Mouse (Mus musculus) T-helper 1 cell (primary cell): ENCODE results near the gene Tacc3.

Experiments used
- in situ Hi-C: fragments of 300-600 bp; cut with MboI, MseI; formaldehyde crosslinking; loops from one replicate; pipeline ENCODE4 v1.15.1; 2025; ENCODE audit warnings: high pct_unique_total_duplicates

Tacc3 gene

DNA sequence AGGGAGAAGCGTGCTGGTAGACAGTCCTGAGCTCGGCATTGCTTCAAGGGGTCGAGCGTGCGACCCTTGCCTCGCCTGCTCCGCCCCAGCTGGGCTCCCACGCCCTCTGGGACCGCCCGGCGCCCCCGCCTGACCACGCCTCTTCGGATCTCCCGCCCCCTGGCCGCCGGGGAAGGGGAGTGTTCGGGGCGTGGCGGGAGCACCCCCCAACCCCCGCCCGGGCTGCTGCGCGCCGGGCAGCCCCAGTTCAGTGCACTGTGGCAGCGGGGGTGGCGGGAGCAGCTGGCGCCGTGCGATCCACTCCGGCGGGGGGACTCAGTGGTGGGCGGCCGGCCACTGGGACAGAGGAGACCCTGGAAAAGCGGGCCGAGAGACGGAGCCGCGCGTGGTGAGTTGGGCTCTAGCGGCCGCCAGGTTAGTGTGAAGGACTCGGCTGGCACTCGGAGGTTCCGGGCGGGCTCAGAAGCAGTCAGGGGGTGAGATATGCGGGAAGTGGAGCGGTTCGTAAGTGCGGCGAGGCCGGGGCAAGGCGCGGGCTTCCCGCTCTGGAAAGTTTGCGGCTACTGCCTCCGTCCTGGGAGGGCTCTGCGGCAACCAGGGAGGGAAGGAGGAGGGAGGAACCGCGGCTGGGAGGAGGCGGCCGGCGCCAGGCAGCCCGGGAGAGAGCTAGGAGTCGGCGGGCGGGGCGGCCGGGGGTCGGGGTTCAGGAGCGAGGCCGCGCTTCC lies 63.8 kb downstream of the Tacc3 start, which contains the start of gene Fgfr3:
Gene Fgfr3 (plus strand): TSS at position 134 of the 725 bp plus-strand sequence.
- in situ Hi-C loops: loop anchor here (25.0 kb wide), 1 partner anchor 1541 kb away; no protein-coding TSS in a partner anchor

DNA sequence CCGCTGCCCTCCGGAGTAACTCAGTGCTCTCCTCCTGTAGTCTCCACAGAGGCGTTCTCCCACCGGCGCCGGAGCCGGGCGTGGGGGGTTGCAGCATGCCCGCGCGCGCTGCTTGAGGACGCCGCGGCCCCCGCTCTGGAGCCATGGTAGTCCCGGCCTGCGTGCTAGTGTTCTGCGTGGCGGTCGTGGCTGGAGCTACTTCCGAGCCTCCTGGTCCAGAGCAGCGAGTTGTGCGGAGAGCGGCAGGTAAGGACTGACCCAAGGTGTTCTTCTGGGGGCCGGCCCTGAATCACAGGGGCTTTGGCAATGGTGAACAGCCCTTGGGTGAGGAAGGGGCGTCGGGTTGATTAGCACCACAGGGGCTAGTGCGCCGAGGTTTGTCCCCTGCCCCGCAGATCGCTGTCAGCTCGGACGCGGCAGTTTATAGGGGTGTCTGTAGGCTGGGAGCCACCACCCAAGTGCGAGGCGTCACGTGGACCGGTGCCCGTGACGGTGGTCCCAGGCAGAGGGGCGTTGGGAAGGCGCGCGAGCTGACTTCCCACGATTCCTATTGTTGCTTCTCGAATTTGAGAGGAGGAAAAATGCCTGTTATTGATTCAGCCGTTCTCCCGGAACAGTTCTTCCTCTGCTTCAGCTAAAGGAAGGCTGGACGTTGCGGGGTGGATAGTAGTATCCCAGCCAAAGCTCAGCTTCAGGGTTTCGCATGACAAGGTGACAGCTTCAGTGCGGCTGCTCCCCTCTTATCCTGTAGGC lies 64.5 kb downstream of the Tacc3 start:
- in situ Hi-C loops: loop anchor here (25.0 kb wide), 1 partner anchor 1540 kb away; no protein-coding TSS in a partner anchor

DNA sequence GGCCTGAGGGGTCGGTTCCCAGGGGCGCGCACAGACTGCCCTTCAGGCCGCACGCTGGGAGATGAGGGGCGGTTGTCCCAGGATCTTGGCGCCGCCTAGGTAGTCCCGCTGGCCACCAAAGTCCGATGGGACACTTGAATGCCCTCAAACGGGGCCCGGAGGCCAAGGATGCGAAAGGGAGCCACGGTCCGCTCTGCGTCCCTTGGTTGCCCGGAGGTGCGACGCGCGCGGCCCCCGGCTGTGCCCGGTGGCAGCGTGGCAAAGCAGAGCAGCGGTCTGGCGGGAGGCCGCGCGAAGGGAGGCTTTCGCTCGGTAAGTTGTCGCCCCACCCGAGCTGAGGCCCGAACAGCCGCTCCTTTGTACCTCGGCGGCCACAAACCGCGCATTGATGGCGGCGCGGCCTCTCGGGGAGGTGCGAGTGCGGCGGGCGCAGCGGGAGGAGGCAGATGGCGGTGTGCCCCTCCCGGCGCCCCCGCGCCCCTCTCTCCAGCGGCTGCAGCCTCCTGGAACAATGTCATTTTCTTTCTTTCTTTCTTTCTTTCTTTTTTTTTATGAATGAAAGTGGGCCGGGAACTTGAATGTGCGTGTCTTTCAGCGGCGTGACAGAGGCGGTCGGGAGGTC lies 65.2 kb downstream of the Tacc3 start:
- in situ Hi-C loops: loop anchor here (25.0 kb wide), 1 partner anchor 1539 kb away; no protein-coding TSS in a partner anchor

DNA sequence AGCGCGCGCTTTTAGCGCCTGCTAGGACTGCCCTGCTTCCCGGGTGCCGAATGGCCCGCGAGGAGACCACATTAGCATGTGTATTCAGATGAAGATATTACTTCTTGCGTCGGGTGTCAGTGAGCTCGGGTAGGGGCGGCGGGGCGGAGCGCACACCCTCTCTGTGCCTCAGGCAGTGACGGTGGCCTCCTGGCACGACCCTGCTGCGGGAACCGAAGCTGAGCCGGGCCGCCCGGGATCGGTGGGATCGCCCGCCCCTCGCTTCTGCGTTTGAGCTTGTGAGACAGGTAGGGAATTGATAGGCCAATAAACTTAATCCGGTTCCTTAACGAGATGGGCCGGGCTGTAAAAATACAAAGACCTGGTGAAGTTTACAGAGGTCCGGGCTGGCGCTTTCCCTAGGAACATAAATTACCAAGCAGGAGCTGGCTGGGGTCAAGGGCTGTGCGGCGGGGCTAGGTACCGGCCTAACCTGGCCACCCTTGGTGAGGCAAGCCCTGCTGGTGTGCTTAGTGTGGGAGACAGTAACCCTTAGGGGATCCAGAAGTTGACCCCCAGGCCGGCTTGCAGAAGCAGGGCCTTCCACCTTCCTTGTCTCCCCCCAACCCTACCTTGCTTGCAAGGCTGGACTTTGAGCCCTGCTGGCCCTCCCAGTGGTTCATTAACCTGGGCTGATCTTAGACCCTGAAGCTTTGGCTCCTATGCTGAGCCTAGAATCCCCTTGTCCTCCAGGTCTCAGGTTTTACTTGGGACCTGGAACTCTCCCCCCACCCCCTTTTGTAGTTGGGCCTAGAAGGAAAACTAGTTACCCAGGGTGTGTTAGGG lies 65.9 kb downstream of the Tacc3 start:
- in situ Hi-C loops: loop anchor here (25.0 kb wide), 1 partner anchor 1538 kb away; no protein-coding TSS in a partner anchor

DNA sequence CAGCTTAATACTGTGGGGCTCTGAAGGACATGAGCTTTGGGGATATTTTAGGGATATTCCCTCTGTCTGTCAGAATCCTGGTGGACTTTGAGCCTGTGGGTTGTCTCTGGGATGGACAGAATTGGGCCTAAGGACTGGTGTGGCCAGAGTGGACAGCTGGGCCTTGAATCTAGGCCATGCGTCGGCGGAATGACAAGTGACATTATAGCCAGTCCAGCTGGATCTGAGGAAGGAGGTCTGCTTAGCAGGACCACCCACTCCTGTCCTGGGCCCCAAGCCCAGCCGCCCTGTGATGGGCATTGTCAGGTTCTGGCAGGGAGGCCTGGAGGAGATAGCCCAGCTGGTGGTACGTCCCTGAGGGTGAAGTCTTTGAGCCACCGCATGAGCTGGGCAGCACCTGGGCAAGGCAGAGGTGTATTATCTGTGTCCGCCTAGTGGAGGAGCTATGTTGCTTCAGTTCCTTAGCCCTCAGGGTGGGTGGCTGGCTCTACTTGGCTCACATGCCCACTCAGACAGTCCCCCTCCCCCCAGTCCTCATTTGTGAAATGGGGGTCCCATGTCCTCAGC lies 68.2 kb downstream of the Tacc3 start:
- in situ Hi-C loops: no loop called here

DNA sequence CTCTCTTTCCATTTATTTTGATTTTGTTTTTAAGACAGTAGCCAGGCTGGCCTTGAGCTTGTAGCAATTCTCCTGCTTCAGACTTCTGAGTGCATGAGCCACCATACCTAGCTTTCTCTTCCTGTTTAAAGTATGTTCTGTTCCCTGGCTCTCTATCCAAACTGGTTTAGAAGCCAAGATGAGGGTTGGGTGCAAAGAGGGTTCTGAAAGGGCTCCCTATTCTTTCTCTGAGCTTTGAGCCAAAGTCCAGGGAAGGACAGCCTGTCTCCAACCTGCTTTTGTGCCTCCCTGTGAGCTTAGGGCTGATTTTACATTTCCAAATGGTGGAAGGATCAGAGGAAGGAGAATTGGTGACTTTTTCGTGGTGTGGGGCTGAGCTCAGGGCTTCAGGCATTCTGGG lies 69.0 kb downstream of the Tacc3 start:
- in situ Hi-C loops: no loop called here
